Mouse (Mus musculus) forebrain, embryonic 14.5 days (tissue): ENCODE measurements around the gene 4930402F06Rik. TPM values are rescaled to one million over a fixed set of nuclear protein-coding genes. Genes with fewer than 3 reads are reported as not detected.

Source experiments
- ATAC-seq: fragments of 200-750 bp; cut with Nextera tagmentation; 2 replicates; pipeline ENCODE4 v1.8.0; 2017; ENCODE audit warnings: mild to moderate bottlenecking, moderate library complexity
- DNase-seq: peaks from one replicate; pipeline ENCODE4 v3.0.0-alpha.2; 2015; ENCODE audit warnings: low spot score
- H3K27ac ChIP-seq: fragments of 300-500 bp; sonication (generic); 2 replicates; pipeline ENCODE4 v1.5.1; 2014; ENCODE audit warnings: low read depth, mild to moderate bottlenecking, control low read depth, low read length, moderate library complexity
- H3K27me3 ChIP-seq: fragments of 300-500 bp; sonication (generic); replicated peaks from 2 replicates; pipeline ENCODE4 v1.6.1; 2014; ENCODE audit warnings: low read length, control low read depth, mixed read lengths; ENCODE audit not compliant: control insufficient read depth, insufficient read depth
- H3K36me3 ChIP-seq: fragments of 300-500 bp; sonication (generic); 2 replicates; pipeline ENCODE4 v1.6.1; 2014; ENCODE audit warnings: low read length, control low read depth; ENCODE audit not compliant: control insufficient read depth, insufficient read depth
- H3K4me1 ChIP-seq: fragments of 300-500 bp; sonication (generic); 2 replicates; pipeline ENCODE4 v1.6.1; 2014; ENCODE audit warnings: antibody characterized with exemption, low read length, control low read depth; ENCODE audit not compliant: control insufficient read depth, insufficient read depth
- H3K4me2 ChIP-seq: fragments of 300-500 bp; sonication (generic); 2 replicates; pipeline ENCODE4 v1.6.1; 2014; ENCODE audit warnings: mild to moderate bottlenecking, control low read depth, low read length
- H3K4me3 ChIP-seq: fragments of 300-500 bp; sonication (generic); 2 replicates; pipeline ENCODE4 v1.5.1; 2014; ENCODE audit warnings: low read depth, low read length, control low read depth
- H3K9ac ChIP-seq: fragments of 300-500 bp; sonication (generic); 2 replicates; pipeline ENCODE4 v1.6.1; 2014; ENCODE audit warnings: mild to moderate bottlenecking, low read length, control low read depth, moderate library complexity
- H3K9me3 ChIP-seq: fragments of 300-500 bp; sonication (generic); replicated peaks from 2 replicates; pipeline ENCODE4 v1.6.1; 2016; ENCODE audit warnings: low read length, control low read depth, mixed read lengths; ENCODE audit not compliant: control insufficient read depth
- WGBS: fragments of 180-500 bp; shearing (Covaris S2); extraction: QIAGEN DNeasy Blood & Tissue Kit; methylation state at CpG from one replicate; pipeline ENCODE4 v1.1.7; 2014; 5-methylcytosine and 5-hydroxymethylcytosine counted together
- polyA plus RNA-seq: library from polyadenylated mRNA; unstranded; fragments of >200 nt; fragmentation: Nextera tagmentation; extraction: Ambion mirVana; gene quantifications from 2 replicates; pipeline ENCODE4 v1.2.1, GENCODE M21; 2014

4930402F06Rik gene
- polyA plus RNA-seq, 1 experiment from 2014 or later, result not detected

GRCm38 (mm10) chr2:35338707-35339106, 58.3 kb downstream of the 4930402F06Rik start:
- Histone ChIP-seq H3K27ac (no peak overlapping the region), H3K27me3 (no peaks in the 10 kb centered on the region), H3K9ac (no peak overlapping the region), H3K4me1 (peaks cover 7% of the 10 kb centered on the region; the same call in 1 of the 2 replicates), H3K4me2 (no peak overlapping the region), H3K36me3 (no peaks in the 10 kb centered on the region), H3K4me3 (no peak overlapping the region), H3K9me3 (no peaks in the 10 kb centered on the region)
- ATAC-seq, result no peak
- 87% methylated on average over 6 of the region's 6 CpGs for WGBS
- DNase-seq, result no peak

GRCm38 (mm10) chr2:35338036-35338435, 58.9 kb downstream of the 4930402F06Rik start:
- Histone ChIP-seq H3K4me1 (peaks cover 7% of the 10 kb centered on the region; the same call in 1 of the 2 replicates), H3K27me3 (no peaks in the 10 kb centered on the region), H3K4me2 (no peak overlapping the region), H3K9ac (no peak overlapping the region), H3K4me3 (no peak overlapping the region), H3K36me3 (no peaks in the 10 kb centered on the region), H3K9me3 (no peaks in the 10 kb centered on the region), H3K27ac (no peak overlapping the region)
- WGBS, result 81% methylated on average over 1 of the region's 1 CpGs
- DNase-seq, result no peak
- no peak for ATAC-seq

GRCm38 (mm10) chr2:35337419-35337818, 59.6 kb downstream of the 4930402F06Rik start:
- no peaks in the 10 kb centered on the region for H3K27me3 ChIP-seq
- no peaks in the 10 kb centered on the region for H3K9me3 ChIP-seq
- peak overlapping the region; percentile 72; the same call in 1 of the 2 replicates for H3K9ac ChIP-seq
- H3K4me3 ChIP-seq, result peak overlapping the region; percentile 62
- H3K4me2 ChIP-seq, result peak overlapping the region; percentile 98
- H3K27ac ChIP-seq, result no peak overlapping the region
- no peaks in the 10 kb centered on the region for H3K36me3 ChIP-seq
- H3K4me1 ChIP-seq, result peaks cover 7% of the 10 kb centered on the region; the same call in 1 of the 2 replicates
- ATAC-seq (no peak), DNase-seq (no peak)
- WGBS, result 46% methylated on average over 10 of the region's 10 CpGs

- H3K9me3 ChIP-seq, result no peaks in the 10 kb centered on the region
- no peaks in the 10 kb centered on the region for H3K36me3 ChIP-seq
- WGBS, result under 1% methylated on average over 45 of the region's 45 CpGs
- peak; percentile 99 for DNase-seq
- H3K4me1 ChIP-seq, result peaks cover 7% of the 10 kb centered on the region; the same call in 1 of the 2 replicates
- H3K4me2 ChIP-seq, result peak within 1 kb of the TSS; percentile 98
- no peaks in the 10 kb centered on the region for H3K27me3 ChIP-seq
- H3K27ac ChIP-seq, result peak within 1 kb of the TSS; percentile 39; the same call in 1 of the 2 replicates
- peak within 1 kb of the TSS; percentile 72 for H3K9ac ChIP-seq
- peak; percentile 99 for ATAC-seq
- peak within 1 kb of the TSS; percentile 62 for H3K4me3 ChIP-seq
Measured at GRCm38 (mm10) chr2:35336388-35337280, 60.3 kb downstream of the 4930402F06Rik start, which contains the start of gene Stom. Gene Stom, minus strand, starts transcription at chr2:35336976.

GRCm38 (mm10) chr2:35335620-35336019, 61.4 kb downstream of the 4930402F06Rik start:
- peak overlapping the region; percentile 98 for H3K4me2 ChIP-seq
- ATAC-seq (no peak), DNase-seq (no peak)
- H3K27me3 ChIP-seq, result no peaks in the 10 kb centered on the region
- WGBS, result 9% methylated on average over 7 of the region's 7 CpGs
- H3K4me3 ChIP-seq, result peak overlapping the region; percentile 62; the same call in 1 of the 2 replicates
- peak overlapping the region; percentile 72; the same call in 1 of the 2 replicates for H3K9ac ChIP-seq
- H3K36me3 ChIP-seq, result no peaks in the 10 kb centered on the region
- H3K27ac ChIP-seq, result no peak overlapping the region
- peaks cover 7% of the 10 kb centered on the region; the same call in 1 of the 2 replicates for H3K4me1 ChIP-seq
- H3K9me3 ChIP-seq, result no peaks in the 10 kb centered on the region

GRCm38 (mm10) chr2:35333670-35334069, 63.3 kb downstream of the 4930402F06Rik start:
- Histone ChIP-seq H3K36me3 (no peaks in the 10 kb centered on the region), H3K27ac (no peak overlapping the region), H3K4me1 (peaks cover 7% of the 10 kb centered on the region; the same call in 1 of the 2 replicates), H3K4me3 (no peak overlapping the region), H3K4me2 (no peak overlapping the region), H3K9ac (no peak overlapping the region), H3K9me3 (no peaks in the 10 kb centered on the region), H3K27me3 (no peaks in the 10 kb centered on the region)
- ATAC-seq (no peak), DNase-seq (no peak)

GRCm38 (mm10) chr2:35331205-35331604, 65.8 kb downstream of the 4930402F06Rik start:
- peaks cover 7% of the 10 kb centered on the region; the same call in 1 of the 2 replicates for H3K4me1 ChIP-seq
- no peak overlapping the region for H3K4me3 ChIP-seq
- DNase-seq (no peak), ATAC-seq (no peak)
- no peaks in the 10 kb centered on the region for H3K9me3 ChIP-seq
- 88% methylated on average over 2 of the region's 2 CpGs for WGBS
- no peaks in the 10 kb centered on the region for H3K36me3 ChIP-seq
- H3K9ac ChIP-seq, result no peak overlapping the region
- no peaks in the 10 kb centered on the region for H3K27me3 ChIP-seq
- H3K27ac ChIP-seq, result no peak overlapping the region
- H3K4me2 ChIP-seq, result no peak overlapping the region

GRCm38 (mm10) chr2:35329061-35329460, 67.9 kb downstream of the 4930402F06Rik start:
- Histone ChIP-seq H3K9me3 (no peaks in the 10 kb centered on the region), H3K36me3 (no peaks in the 10 kb centered on the region), H3K4me3 (no peak overlapping the region), H3K27ac (no peak overlapping the region), H3K4me2 (no peak overlapping the region), H3K4me1 (no peaks in the 10 kb centered on the region), H3K9ac (no peak overlapping the region), H3K27me3 (no peaks in the 10 kb centered on the region)
- WGBS, result 82% methylated on average over 2 of the region's 2 CpGs
- DNase-seq (no peak), ATAC-seq (no peak)
